Mouse (Mus musculus) myocyte (in vitro differentiated cells): Measurements from ENCODE around the gene Tbx21. TPM values are rescaled to one million over a fixed set of nuclear protein-coding genes. Genes with fewer than 3 reads are reported as not detected.

Experiments used
- H3K27me3 ChIP-seq: one replicate; pipeline ENCODE4 v1.6.1; 2011; ENCODE audit not compliant: control insufficient read depth, insufficient read depth, insufficient read length
- H3K36me3 ChIP-seq: one replicate; pipeline ENCODE4 v1.6.1; 2011; ENCODE audit not compliant: control insufficient read depth, insufficient read depth
- H3K4me2 ChIP-seq: one replicate; pipeline ENCODE4 v1.6.1; 2011; ENCODE audit warnings: low read depth, control low read depth
- H3K4me3 ChIP-seq: one replicate; pipeline ENCODE4 v1.5.1; 2011; ENCODE audit warnings: mild to moderate bottlenecking, control low read depth, moderate library complexity
- H3K79me2 ChIP-seq: one replicate; pipeline ENCODE4 v1.6.1; 2011; ENCODE audit not compliant: control insufficient read depth, insufficient read depth
- H3ac ChIP-seq: one replicate; pipeline ENCODE4 v1.6.1; 2011; ENCODE audit not compliant: control insufficient read depth, insufficient read length
- CEBPB ChIP-seq: IDR thresholded peaks from 2 replicates; pipeline ENCODE4 v1.6.1; 2011; ENCODE audit warnings: mild to moderate bottlenecking, moderate library complexity; ENCODE audit not compliant: poor library complexity, insufficient read depth, severe bottlenecking
- E2F4 ChIP-seq: IDR thresholded peaks from one replicate; pipeline ENCODE4 v1.6.1; 2011; ENCODE audit warnings: mild to moderate bottlenecking, control low read depth, moderate library complexity; ENCODE audit not compliant: insufficient read depth
- MAX ChIP-seq: IDR thresholded peaks from one replicate; pipeline ENCODE4 v1.6.1; 2011; ENCODE audit warnings: low read depth, mild to moderate bottlenecking, control low read depth
- MYOD1 ChIP-seq, 3 experiments: IDR thresholded peaks; one replicate each; pipeline ENCODE4 v1.6.1; 2011; ENCODE audit warnings: control low read depth in 2 of 3, low read depth in 2 of 3, mild to moderate bottlenecking in 2 of 3, moderate library complexity in 1 of 3; ENCODE audit not compliant: insufficient read length in 2 of 3, control insufficient read depth in 1 of 3
- MYOG ChIP-seq, 3 experiments: IDR thresholded peaks; one replicate each; pipeline ENCODE4 v1.6.1; 2011; ENCODE audit warnings: control low read depth in 2 of 3, low read depth in 2 of 3, mild to moderate bottlenecking in 2 of 3; ENCODE audit not compliant: insufficient read length in 2 of 3, control insufficient read depth in 1 of 3, insufficient read depth in 1 of 3
- POLR2A ChIP-seq: IDR thresholded peaks from one replicate; pipeline ENCODE4 v1.6.1; 2011; ENCODE audit warnings: low read depth, mild to moderate bottlenecking, control low read depth, moderate library complexity; ENCODE audit not compliant: insufficient read length
- POLR2AphosphoS2 ChIP-seq: IDR thresholded peaks from one replicate; pipeline ENCODE4 v1.6.1; 2011; ENCODE audit warnings: low read depth, control low read depth; ENCODE audit not compliant: insufficient read length
- REST ChIP-seq: IDR thresholded peaks from one replicate; pipeline ENCODE4 v1.6.1; 2011; ENCODE audit warnings: mild to moderate bottlenecking, control low read depth, moderate library complexity; ENCODE audit not compliant: insufficient read depth, insufficient read length
- SRF ChIP-seq: IDR thresholded peaks from one replicate; pipeline ENCODE4 v1.6.1; 2011; ENCODE audit warnings: low read depth; ENCODE audit not compliant: control insufficient read depth, insufficient read length
- TCF12 ChIP-seq: IDR thresholded peaks from one replicate; pipeline ENCODE4 v1.6.1; 2011; ENCODE audit warnings: mild to moderate bottlenecking, control low read depth; ENCODE audit not compliant: poor library complexity, insufficient read depth, severe bottlenecking
- TCF3 ChIP-seq: IDR thresholded peaks from one replicate; pipeline ENCODE4 v1.6.1; 2011; ENCODE audit warnings: low read depth, control low read depth; ENCODE audit not compliant: insufficient read length
- USF1 ChIP-seq: IDR thresholded peaks from one replicate; pipeline ENCODE4 v1.6.1; 2011; ENCODE audit warnings: low read depth, mild to moderate bottlenecking, control low read depth, moderate library complexity
- polyA plus RNA-seq: library from polyadenylated mRNA; unstranded; fragments of >200 nt; fragmentation: generic; extraction: Trizol; gene quantifications from one replicate; pipeline ENCODE4 v1.2.1, GENCODE M21; 2012; ENCODE audit warnings: missing spikeins

The Tbx21 gene
- polyA plus RNA-seq, 1 experiment: not detected

DNA sequence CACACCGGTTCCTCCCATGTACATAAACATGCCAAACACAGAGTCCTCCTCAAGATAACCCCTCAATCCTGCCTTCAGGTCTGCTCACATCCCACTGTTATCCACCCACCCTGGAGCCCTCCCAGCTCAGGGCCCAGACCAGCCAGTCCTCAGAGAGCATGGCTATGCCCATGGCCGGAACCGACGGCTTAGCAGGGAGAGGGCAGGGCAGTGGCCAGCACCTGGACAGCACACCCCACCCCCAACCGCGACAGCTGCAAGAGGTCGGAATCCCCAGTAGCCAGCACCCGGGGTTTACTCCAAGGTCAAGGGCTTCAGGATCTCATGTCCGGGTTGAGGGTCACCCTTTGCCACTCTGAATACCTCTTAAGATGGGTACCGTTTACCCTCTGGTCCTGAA, 5.1 kb upstream of the Tbx21 start:
- H3K4me3 ChIP-seq: no peak overlapping the region
- no peak overlapping the region for H3K4me2 ChIP-seq
- no peak overlapping the region for H3ac ChIP-seq
- H3K79me2 ChIP-seq: no peaks in the 10 kb centered on the region
- peak in 2 of 3 experiments; percentile 66 to 93 for TF ChIP-seq MYOD1 (IDR thresholded peaks at IDR 0.05; ENCODE audit: control insufficient read depth in 1 of 3, insufficient read length in 2 of 3, low read depth in 2 of 3)
- TF ChIP-seq SRF: no peak
- TF ChIP-seq TCF12: no peak
- TF ChIP-seq MYOG (IDR thresholded peaks at IDR 0.05; ENCODE audit: control insufficient read depth in 1 of 3, insufficient read depth in 1 of 3, insufficient read length in 2 of 3, low read depth in 2 of 3): peak; percentile 18 to 95 (median 83)
- TF ChIP-seq CEBPB: no peak
- peak; percentile 24 for TF ChIP-seq TCF3
- TF ChIP-seq POLR2A: no peak
- no peak for TF ChIP-seq USF1
- no peak for TF ChIP-seq POLR2AphosphoS2
- TF ChIP-seq REST: peak; percentile 11
- H3K27me3 ChIP-seq: peaks cover 38% of the 10 kb centered on the region
- no peaks in the 10 kb centered on the region for H3K36me3 ChIP-seq

DNA sequence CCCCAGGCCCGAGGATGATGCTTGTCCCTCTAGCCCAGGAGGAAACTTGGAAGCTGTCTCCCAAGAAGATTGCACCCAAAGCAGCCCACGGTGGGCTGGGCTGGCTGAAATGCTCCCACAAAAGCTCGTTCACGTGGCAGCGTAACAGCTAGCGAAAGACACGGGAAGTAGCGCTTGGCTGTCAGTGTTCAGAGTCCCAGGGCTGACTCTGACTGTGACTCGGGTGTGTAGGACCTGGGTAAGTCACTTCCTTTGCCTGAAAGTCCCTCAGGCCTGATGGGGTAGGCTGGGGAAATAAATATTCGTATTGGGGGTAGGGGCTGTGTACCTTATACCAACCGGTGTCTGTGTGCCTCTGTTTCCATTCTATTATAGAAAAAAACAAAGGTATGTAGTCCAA, 666 bp upstream of the Tbx21 start:
- Histone ChIP-seq H3K36me3 (no peaks in the 10 kb centered on the region), H3K79me2 (no peaks in the 10 kb centered on the region), H3ac (no peak overlapping the region), H3K27me3 (peaks cover 57% of the 10 kb centered on the region), H3K4me3 (no peak overlapping the region), H3K4me2 (no peak overlapping the region)
- TF ChIP-seq USF1 (no peak), TCF3 (no peak), POLR2A (no peak), REST (no peak), MYOG (IDR thresholded peaks at IDR 0.05; ENCODE audit: control insufficient read depth in 1 of 3, insufficient read depth in 1 of 3, insufficient read length in 2 of 3, low read depth in 2 of 3) (no peak), TCF12 (no peak), SRF (no peak), E2F4 (no peak), POLR2AphosphoS2 (no peak), MYOD1 (IDR thresholded peaks at IDR 0.05; ENCODE audit: control insufficient read depth in 1 of 3, insufficient read length in 2 of 3, low read depth in 2 of 3) (no peak), MAX (no peak), CEBPB (no peak)

DNA sequence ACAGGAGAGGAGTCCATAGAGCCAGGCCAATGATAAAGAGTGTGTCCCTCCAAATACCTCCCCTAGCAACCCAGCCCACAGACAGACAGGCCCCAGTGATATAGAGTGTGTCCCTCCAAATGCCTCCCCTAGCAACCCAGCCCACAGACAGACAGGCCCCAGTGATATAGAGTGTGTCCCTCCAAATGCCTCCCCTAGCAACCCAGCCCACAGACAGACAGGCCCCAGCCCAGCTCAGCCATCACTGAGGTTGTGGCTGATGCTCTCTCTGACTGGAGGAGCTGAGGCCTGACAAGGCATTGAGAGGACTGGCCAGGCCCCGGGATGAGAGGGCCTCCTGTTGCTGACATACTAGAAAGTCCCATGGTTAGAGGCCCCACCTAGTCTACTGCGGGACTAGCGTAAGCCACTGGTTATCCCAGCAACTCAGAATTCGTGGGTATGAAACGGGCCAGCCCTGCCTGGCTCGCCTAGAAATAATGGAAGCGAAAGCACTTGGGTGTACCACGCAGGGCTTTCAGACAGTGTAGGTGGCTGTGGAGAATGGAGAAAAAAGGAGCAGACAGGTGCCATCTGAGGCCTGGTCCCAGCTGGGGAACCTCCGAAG, 2.5 kb downstream of the Tbx21 start:
- peaks cover 54% of the 10 kb centered on the region for H3K27me3 ChIP-seq
- no peak overlapping the region for H3ac ChIP-seq
- TF ChIP-seq SRF: no peak
- TF ChIP-seq TCF12: no peak
- H3K4me3 ChIP-seq: no peak overlapping the region
- H3K79me2 ChIP-seq: no peaks in the 10 kb centered on the region
- no peaks in the 10 kb centered on the region for H3K36me3 ChIP-seq
- no peak overlapping the region for H3K4me2 ChIP-seq

DNA sequence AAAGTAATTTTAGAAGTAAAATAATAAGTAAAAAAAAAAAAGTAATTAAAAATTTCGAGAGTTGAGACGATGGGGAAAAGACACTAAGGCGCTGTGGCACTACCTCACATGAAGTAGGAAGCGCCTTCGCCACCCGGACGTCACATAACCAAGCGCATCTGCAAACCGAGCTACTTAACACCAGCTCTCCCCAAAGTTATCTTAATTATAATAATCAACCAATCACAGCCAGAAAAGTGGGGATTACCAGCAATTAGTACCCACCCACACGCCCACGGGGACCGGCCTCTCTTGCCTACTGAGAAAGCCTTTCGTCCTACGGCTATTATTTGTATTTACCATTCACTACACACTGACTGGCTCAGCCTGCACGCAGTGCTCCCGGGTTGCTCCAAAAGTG, 6.2 kb downstream of the Tbx21 start:
- Histone ChIP-seq H3K36me3 (no peaks in the 10 kb centered on the region), H3K4me3 (no peak overlapping the region), H3K79me2 (no peaks in the 10 kb centered on the region), H3K4me2 (no peak overlapping the region), H3K27me3 (peaks cover 39% of the 10 kb centered on the region), H3ac (no peak overlapping the region)
- TF ChIP-seq USF1 (no peak), POLR2AphosphoS2 (no peak), REST (no peak), MYOG (IDR thresholded peaks at IDR 0.05; ENCODE audit: control insufficient read depth in 1 of 3, insufficient read depth in 1 of 3, insufficient read length in 2 of 3, low read depth in 2 of 3) (no peak), POLR2A (no peak), TCF12 (no peak), CEBPB (no peak), SRF (no peak), MYOD1 (IDR thresholded peaks at IDR 0.05; ENCODE audit: control insufficient read depth in 1 of 3, insufficient read length in 2 of 3, low read depth in 2 of 3) (no peak), E2F4 (no peak), MAX (no peak), TCF3 (no peak)

DNA sequence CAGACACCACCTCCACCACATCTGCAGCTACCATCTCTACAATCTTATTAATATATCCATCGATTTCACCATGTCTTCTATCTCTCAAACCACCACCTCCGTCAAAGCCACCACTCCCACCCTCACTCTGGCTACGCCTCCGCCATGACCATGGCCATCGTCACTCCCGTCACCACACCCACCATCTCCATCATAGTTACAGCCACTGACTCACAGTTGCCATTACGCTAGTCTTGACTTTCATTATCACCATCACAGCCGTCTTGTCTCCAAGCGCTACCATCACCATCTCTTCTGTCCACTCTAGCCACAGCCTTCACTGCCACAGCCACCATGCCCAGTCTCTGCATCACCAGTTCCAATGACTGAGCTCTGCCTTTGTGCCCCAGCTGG, 11.0 kb downstream of the Tbx21 start:
- Histone ChIP-seq H3K27me3 (peaks cover 34% of the 10 kb centered on the region), H3ac (no peak overlapping the region), H3K4me2 (no peak overlapping the region), H3K36me3 (no peaks in the 10 kb centered on the region), H3K4me3 (no peak overlapping the region), H3K79me2 (no peaks in the 10 kb centered on the region)
- TF ChIP-seq TCF12 (no peak), E2F4 (no peak), REST (no peak), SRF (no peak), MYOG (IDR thresholded peaks at IDR 0.05; ENCODE audit: control insufficient read depth in 1 of 3, insufficient read depth in 1 of 3, insufficient read length in 2 of 3, low read depth in 2 of 3) (no peak), MAX (no peak), MYOD1 (IDR thresholded peaks at IDR 0.05; ENCODE audit: control insufficient read depth in 1 of 3, insufficient read length in 2 of 3, low read depth in 2 of 3) (no peak), USF1 (no peak), POLR2A (no peak), TCF3 (no peak), CEBPB (no peak), POLR2AphosphoS2 (no peak)
